Mouse (Mus musculus) Patski (cell line): ENCODE results near the gene Aox1. TPM values are rescaled to one million over a fixed set of nuclear protein-coding genes. Genes with fewer than 3 reads are reported as not detected.

Experiments
- ATAC-seq: fragments of 100-300 bp; one replicate; pipeline ENCODE4 v1.8.0; 2021
- CTCF ChIA-PET: fragments of 350-600 bp; sonication (Branson Sonifier 250); formaldehyde crosslinking; loops from one replicate; lab custom pipeline; 2022; ENCODE audit warnings: inconsistent platforms; lab: Charles Lee
- POLR2A ChIA-PET: fragments of 350-600 bp; sonication (Branson Sonifier 250); formaldehyde crosslinking; loops from one replicate; lab custom pipeline; 2022; ENCODE audit warnings: antibody characterized with exemption, inconsistent platforms; lab: Charles Lee
- DNase-seq: peaks from one replicate; pipeline ENCODE4 v3.0.0-alpha.2; 2011; ENCODE audit warnings: low read depth, low spot score
- H3K27me3 ChIP-seq: fragments of 371-371 bp; one replicate; pipeline ENCODE4 v1.5.1; 2021
- CTCF ChIP-seq: fragments of 100-300 bp; IDR thresholded peaks from one replicate; pipeline ENCODE4 v1.5.1; 2021
- in situ Hi-C: fragments of 300-500 bp; cut with MboI; formaldehyde crosslinking; loops from 3 replicates; pipeline ENCODE4 v1.11.1; 2018; ENCODE audit warnings: low pct_unique_long_range_greater_than_20kb, mixed read lengths
- polyA plus RNA-seq: library from polyadenylated mRNA; unstranded; gene quantifications from one replicate; pipeline ENCODE4 v1.2.3, GENCODE M21; 2021

Aox1 gene
- polyA plus RNA-seq, 1 experiment from 2014 or later: 12.8 TPM

DNA sequence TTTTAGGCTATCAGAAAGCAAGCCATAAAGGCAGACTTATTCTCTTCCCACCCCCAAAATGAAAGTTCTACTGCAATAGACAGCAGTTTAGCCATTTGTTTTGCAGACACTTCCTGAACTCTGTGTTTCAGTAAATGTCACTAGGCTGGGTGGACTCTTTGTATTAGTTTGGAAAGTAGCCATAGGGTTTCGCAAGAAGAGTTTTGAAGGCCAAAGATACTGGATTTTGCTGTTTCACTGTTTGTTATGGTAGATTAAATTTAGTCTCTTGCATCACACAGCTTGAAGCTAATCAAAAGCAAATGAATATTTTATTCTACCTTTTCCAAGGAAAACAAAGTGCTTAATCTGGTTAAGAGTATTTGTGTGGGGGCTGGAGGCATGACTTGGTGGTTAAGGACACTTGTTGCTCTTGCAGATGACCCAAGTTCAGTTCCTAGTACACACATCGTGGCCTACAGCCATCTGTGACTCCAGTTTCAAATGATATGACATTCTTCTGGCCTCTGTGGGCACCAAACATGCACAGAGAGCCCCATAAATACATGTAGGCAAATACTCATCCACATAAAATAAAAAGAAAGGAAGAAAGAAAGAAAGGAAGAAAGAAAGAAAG, 71.9 kb downstream of the Aox1 start:
- in situ Hi-C loops: no loop called here
- ChIA-PET CTCF (interaction anchor here (1.1 to 1.4 kb wide), 4 partner anchors 11 to 203 kb away, joined by 3 to 5 read pairs (median 4); partner anchors contain the start of gene Aox3), POLR2A (interaction anchor here (1.4 kb wide), 1 partner anchor 18 kb away, joined by 3 read pairs; no protein-coding TSS in a partner anchor)
- DNase-seq: peak; percentile 42
- H3K27me3 ChIP-seq: no peaks in the 10 kb centered on the region
- ATAC-seq: no peak
- no peak for TF ChIP-seq CTCF

DNA sequence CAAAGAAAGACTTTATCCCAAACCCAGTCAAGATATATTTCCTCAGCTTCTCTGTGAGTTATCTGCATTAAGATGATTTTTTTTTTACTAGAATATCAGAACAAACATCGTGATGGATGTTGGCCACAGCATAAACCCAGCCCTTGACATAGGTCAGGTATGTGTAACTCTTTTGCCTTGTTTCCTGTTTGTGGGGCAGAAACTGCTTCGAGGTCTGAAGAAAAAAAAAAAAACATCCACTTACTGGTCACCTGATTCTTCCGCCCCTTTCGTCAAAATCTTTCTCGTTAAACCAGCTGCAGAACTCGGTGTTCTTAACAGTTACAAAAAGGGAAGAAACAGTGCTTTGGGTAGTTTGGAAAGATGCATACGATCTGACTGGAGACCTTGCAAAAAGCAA, 72.8 kb downstream of the Aox1 start:
- ATAC-seq (no peak), DNase-seq (no peak)
- CTCF ChIA-PET: interaction anchor here (1.2 to 1.3 kb wide), 2 partner anchors 10 to 22 kb away, joined by 4 read pairs; partner anchors contain the start of gene Aox3
- no peaks in the 10 kb centered on the region for H3K27me3 ChIP-seq
- no peak for TF ChIP-seq CTCF
- in situ Hi-C loops: no loop called here
- POLR2A ChIA-PET: no interaction called here

DNA sequence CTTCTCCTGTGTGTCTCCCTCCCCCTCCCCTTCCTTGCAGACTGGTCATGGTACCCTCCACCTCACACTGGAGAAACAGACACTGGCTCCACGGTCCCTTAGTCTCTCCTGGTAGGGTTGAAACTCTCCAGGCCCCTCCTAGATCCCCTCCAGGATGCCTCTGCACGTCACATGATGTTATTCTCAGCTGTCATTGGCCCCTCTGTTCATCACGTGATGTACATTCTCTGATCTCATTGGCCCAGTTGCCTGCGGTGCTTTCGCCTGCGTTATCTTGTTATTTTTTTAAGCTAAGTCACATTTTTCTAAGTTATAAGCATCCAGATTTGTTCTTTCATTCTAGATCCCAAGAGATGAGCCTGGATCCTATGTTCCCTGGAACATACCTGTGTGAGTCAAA, 76.0 kb downstream of the Aox1 start:
- in situ Hi-C loops: no loop called here
- no peaks in the 10 kb centered on the region for H3K27me3 ChIP-seq
- CTCF ChIA-PET: no interaction called here
- TF ChIP-seq CTCF: no peak
- DNase-seq: no peak
- POLR2A ChIA-PET: no interaction called here
- ATAC-seq: no peak

DNA sequence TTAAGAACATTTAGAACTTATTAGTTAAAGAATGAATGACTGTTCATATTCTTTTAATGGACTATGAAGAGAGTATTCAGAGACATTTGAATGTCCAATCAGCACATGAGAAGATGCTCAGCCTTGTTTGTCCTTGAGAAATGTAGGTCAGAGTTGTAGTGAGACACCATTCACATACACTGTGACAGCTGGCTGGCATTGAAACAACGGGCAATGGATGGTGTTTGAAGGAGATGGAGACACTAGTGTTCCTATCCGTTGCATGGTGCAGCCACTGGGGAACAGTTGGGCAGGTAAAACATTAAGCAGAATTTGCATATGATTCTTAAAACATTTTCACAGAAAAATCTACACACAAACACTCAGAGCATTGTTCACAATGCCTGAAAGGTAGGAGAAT, 77.3 kb downstream of the Aox1 start:
- DNase-seq (no peak), ATAC-seq (no peak)
- no peak for TF ChIP-seq CTCF
- H3K27me3 ChIP-seq: no peaks in the 10 kb centered on the region
- ChIA-PET CTCF (no interaction called here), POLR2A (no interaction called here)
- in situ Hi-C loops: no loop called here

DNA sequence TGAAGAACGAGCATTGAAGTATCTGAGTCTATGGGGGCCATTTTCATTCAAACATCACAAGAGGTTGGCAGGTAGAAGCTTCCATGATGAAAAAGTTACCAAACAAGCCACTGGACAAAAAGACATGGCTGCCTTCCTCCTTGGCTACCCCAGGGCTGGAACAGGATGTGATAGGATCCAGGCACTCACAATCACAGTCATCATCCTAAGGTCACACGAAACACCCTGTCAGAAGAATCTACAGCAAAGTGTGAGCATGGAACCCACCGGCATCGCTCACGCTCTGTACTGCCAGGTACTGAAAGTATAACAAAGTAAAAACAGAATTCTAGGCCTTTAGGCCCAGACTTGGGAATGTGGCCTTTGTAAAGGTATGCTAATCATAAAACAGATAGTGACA, 80.5 kb downstream of the Aox1 start:
- ChIA-PET CTCF (no interaction called here), POLR2A (interaction anchor here (0.8 kb wide), 1 partner anchor 10 kb away, joined by 4 read pairs; no protein-coding TSS in a partner anchor)
- H3K27me3 ChIP-seq: no peaks in the 10 kb centered on the region
- no peak for TF ChIP-seq CTCF
- ATAC-seq: no peak
- DNase-seq: no peak
- in situ Hi-C loops: no loop called here

DNA sequence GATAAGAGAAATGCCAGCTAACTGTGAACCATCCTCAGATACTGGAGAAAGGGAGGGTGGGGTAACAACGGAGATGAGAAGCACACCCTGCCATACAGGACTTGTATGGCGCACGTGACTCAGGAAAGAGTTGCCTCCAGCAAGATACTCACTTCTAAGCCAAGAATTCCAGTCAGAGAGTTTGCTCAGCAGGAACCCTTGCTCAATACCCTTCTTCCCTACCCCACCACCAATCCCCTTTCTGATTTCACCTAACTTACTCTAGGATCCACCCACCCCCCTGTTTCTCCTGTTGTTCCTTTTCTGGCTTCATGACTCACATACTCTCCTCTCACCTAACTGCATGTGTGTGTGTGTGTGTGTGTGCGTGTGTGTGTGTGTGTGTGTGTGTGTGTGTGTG, 81.6 kb downstream of the Aox1 start:
- DNase-seq: no peak
- no peak for ATAC-seq
- no peaks in the 10 kb centered on the region for H3K27me3 ChIP-seq
- ChIA-PET CTCF (interaction anchor here (2.0 kb wide), 1 partner anchor 9 kb away, joined by 4 read pairs; no protein-coding TSS in a partner anchor), POLR2A (no interaction called here)
- in situ Hi-C loops: no loop called here
- no peak for TF ChIP-seq CTCF

DNA sequence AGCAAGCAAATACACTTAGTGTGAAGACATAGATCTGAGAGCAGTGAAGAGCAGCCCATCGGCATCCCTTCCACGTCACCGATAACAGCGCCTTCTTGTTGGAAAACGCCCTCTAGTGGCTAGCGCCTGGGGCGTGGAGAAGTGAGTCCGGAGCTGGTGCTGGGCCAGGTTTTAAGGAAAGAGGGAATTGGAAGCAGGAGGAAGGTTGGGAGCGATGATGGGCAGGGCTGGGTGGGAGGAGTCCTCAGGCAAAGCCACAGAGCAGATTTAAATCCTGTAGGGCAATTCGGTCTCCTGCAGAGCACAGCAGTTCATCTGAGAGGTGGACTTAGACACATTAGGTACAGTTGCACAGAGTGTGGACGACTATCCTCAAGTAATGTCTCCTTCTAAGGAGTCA, 83.1 kb downstream of the Aox1 start, which contains the start of gene Aox3:
Aox3 (plus strand) TSS at position 251 of the 400 bp plus-strand sequence.
- TF ChIP-seq CTCF: peak; percentile 80
- CTCF ChIA-PET: interaction anchor here (1.6 to 2.0 kb wide), 3 partner anchors 9 to 12 kb away, joined by 4 to 5 read pairs (median 5); no protein-coding TSS in a partner anchor
- DNase-seq (no peak), ATAC-seq (peak; percentile 73)
- POLR2A ChIA-PET: no interaction called here
- in situ Hi-C loops: no loop called here
- no peaks in the 10 kb centered on the region for H3K27me3 ChIP-seq

DNA sequence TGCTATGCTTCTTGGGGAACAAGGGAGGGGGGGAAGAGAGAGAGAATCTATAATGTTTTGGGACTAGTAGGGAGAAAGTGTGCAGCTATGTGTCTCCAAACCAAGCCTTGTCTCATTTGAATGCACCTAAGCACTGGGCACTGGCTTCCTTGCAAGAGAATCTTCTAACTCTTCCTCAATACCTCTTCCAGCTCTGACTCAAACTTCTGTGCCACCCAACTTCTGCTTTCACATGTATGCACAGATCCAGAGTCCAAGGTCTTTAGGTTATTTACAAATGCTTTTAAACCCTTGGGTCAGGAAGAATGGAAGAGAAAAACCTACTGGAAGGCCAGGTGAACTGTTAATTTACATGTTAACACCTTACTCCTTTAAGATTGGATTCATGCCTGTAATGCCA, 83.7 kb downstream of the Aox1 start:
- H3K27me3 ChIP-seq: no peaks in the 10 kb centered on the region
- in situ Hi-C loops: no loop called here
- no peak for DNase-seq
- ChIA-PET POLR2A (no interaction called here), CTCF (interaction anchor here (1.6 to 2.0 kb wide), 3 partner anchors 9 to 12 kb away, joined by 4 to 5 read pairs (median 5); no protein-coding TSS in a partner anchor)
- no peak for TF ChIP-seq CTCF
- no peak for ATAC-seq

DNA sequence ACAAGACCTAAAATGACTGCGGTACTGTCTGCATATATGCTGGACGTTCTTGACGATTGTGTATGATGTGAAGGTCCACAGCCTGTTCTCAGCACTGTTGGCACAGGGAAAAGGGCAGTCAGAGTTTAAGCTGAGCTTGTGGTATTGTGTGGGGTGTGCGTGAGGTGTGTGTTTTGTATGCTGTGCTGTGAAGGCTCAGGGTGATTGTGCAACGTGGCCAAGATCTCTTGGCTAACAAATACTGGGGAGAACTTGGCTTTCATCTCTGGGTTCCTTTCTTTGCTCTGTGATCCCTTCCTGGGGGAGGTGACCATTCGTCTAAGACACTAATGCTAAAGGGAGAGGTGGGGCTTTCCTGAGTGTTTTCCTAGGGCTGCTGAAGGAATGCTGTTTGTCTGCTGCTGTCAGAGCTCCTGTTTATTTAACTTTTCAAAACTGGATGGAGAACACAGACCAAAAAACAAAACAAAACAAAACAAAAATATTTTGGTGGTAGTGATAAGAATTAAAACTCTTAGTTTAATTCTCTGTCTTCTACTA, 84.4 kb downstream of the Aox1 start:
- ATAC-seq: no peak
- POLR2A ChIA-PET: no interaction called here
- CTCF ChIA-PET: interaction anchor here (1.6 to 1.8 kb wide), 2 partner anchors 10 to 13 kb away, joined by 5 read pairs; no protein-coding TSS in a partner anchor

DNA sequence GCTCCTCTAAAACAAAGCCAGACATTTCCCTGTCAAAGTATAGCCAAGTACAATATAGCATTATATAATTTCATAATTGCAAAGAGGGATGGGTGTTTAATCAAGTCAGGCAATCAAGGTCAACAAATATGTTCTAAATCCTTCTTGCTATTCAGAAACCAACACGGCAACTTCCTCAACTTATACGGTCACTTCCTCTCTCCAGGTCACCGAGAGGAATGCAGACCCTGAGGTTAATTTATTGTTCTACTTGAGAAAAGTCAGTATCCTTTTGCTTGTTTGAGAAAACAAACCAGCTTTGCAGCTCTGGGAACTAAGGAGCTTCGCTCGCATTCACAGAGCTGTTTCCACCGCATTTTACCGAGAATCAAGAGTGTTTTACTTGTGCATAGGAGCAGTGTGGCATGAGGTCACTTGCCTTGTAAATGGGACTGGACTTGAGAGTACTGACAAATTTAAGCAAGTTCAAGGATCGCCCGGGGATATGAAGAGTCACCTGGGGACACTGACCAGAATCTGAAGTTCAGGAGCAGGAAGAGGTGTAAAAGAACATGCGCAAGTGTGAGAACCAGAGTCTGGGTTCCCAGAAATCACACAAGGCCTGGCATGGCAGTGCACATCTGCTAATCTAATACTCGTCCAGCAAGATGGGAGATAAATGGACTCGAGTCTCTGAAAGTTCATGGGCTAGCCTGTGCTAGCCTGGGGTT, 85.1 kb downstream of the Aox1 start:
- in situ Hi-C loops: no loop called here
- H3K27me3 ChIP-seq: no peaks in the 10 kb centered on the region
- ChIA-PET CTCF (no interaction called here), POLR2A (no interaction called here)
- no peak for DNase-seq
- ATAC-seq: no peak
- no peak for TF ChIP-seq CTCF

More for the DNA sequence above, 84.4 kb downstream of the Aox1 start:
- H3K27me3 ChIP-seq: no peaks in the 10 kb centered on the region
- in situ Hi-C loops: no loop called here
- TF ChIP-seq CTCF: no peak
- no peak for DNase-seq
